Mouse (Mus musculus) erythroblast, embryonic 14.5 days (primary cell): ENCODE measurements around the gene Cpne5.

Source experiments
- GATA1 ChIP-seq: IDR thresholded peaks from 2 replicates; pipeline ENCODE4 v1.6.1; 2012; ENCODE audit warnings: low read length, inconsistent platforms, mixed read lengths
- TAL1 ChIP-seq: IDR thresholded peaks from 3 replicates; pipeline ENCODE4 v1.6.1; 2012; ENCODE audit warnings: low read length, inconsistent platforms, mixed read lengths

GRCm38 (mm10) chr17:29135066-29135465 is 102.9 kb downstream of the Cpne5 start:
- TF ChIP-seq GATA1, result no peak
- TF ChIP-seq TAL1, result no peak
